Comparison of ENCODE assay signal across 8 mouse cellular contexts in genomic region chr10:63113027-63113604, GRCm38 (mm10). TPM values are rescaled to one million over a fixed set of nuclear protein-coding genes. Genes with fewer than 3 reads are reported as not detected.
DNase-seq lines count a peak whose midpoint lies in the region; ATAC-seq lines count a peak whose summit lies in the region.
"Had no signal": no experiment of that assay in that cellular context is flagged by ENCODE, and none has a peak within 500 bp of the region (broad histone marks: within the 10 kb centered on the region; RNA-seq: fewer than 3 reads in every experiment).

No protein-coding gene starts in this region.

- H3K4me1 ChIP-seq in intestine, embryonic 15.5 days (replicated peaks), result no peaks in the 10 kb centered on the region
- no peaks in the 10 kb centered on the region for H3K4me1 ChIP-seq in intestine, embryonic 16.5 days (ENCODE audit: control insufficient read depth, insufficient read depth, low read length)

- H3K27me3 ChIP-seq in intestine, embryonic 15.5 days (replicated peaks), result no peaks in the 10 kb centered on the region
- no peaks in the 10 kb centered on the region for H3K27me3 ChIP-seq in intestine, embryonic 16.5 days (replicated peaks; ENCODE audit: control insufficient read depth, insufficient read depth, low read length)

- H3K4me3 ChIP-seq in intestine, embryonic 15.5 days (replicated peaks), result no peak overlapping the region
- H3K4me3 ChIP-seq in intestine, embryonic 16.5 days (ENCODE audit: low read length), result no peak overlapping the region

- ATAC-seq in intestine, embryonic 15.5 days, result 0 out of 2 replicates have a peak, but pooled peaks have one; percentile 43
- no peak for ATAC-seq in intestine, embryonic 16.5 days
- ATAC-seq: inflammation-experienced regulatory T-cells, adult 6 months had no signal

- 55% methylated on average over 5 of the region's 5 CpGs for WGBS in intestine, embryonic 15.5 days
- 46% methylated on average over 5 of the region's 5 CpGs for WGBS in intestine, embryonic 16.5 days

- no peak overlapping the region for H3K27ac ChIP-seq in intestine, embryonic 15.5 days
- no peak overlapping the region for H3K27ac ChIP-seq in intestine, embryonic 16.5 days (ENCODE audit: low read length)

- DNase-seq in CD4-positive helper T cell, adult 2 months (ENCODE audit: low read depth, low spot score), result peak; percentile 45
- peak; percentile 33 for DNase-seq in Muller cell, postnatal 12 days (ENCODE audit: inconsistent ontology term)
- peak; percentile 64 for DNase-seq in induced T-regulatory cell, adult 2 months (ENCODE audit: low read depth)
- DNase-seq in lung, adult 18-20 months, result no peak
- no peak for DNase-seq in adrenal gland, adult 18-20 months (ENCODE audit: low spot score in 2 of 2)

- H3K4me2 ChIP-seq in intestine, embryonic 15.5 days (replicated peaks), result no peak overlapping the region
- no peak overlapping the region for H3K4me2 ChIP-seq in intestine, embryonic 16.5 days (ENCODE audit: low read depth, low read length)

- H3K9me3 ChIP-seq in intestine, embryonic 15.5 days, result no peaks in the 10 kb centered on the region
- no peaks in the 10 kb centered on the region for H3K9me3 ChIP-seq in intestine, embryonic 16.5 days (ENCODE audit: control insufficient read depth, low read length)

- no peaks in the 10 kb centered on the region for H3K36me3 ChIP-seq in intestine, embryonic 15.5 days
- no peaks in the 10 kb centered on the region for H3K36me3 ChIP-seq in intestine, embryonic 16.5 days (ENCODE audit: control insufficient read depth, insufficient read depth, low read length)

- no peak overlapping the region for H3K9ac ChIP-seq in intestine, embryonic 15.5 days
- no peak overlapping the region for H3K9ac ChIP-seq in intestine, embryonic 16.5 days (ENCODE audit: low read depth, low read length)

RNA-seq across cellular contexts. Expression of gene Atoh7, which starts 13.7 kb away (rescaled TPM):
- 0.16 TPM in 1 of 2 replicates, not detected in the other for polyA plus RNA-seq in intestine, embryonic 15.5 days (2015; fragmentation: Nextera tagmentation; extraction: Ambion mirVana)
- not detected in 2 replicates for polyA plus RNA-seq in intestine, embryonic 16.5 days (2015; fragmentation: Nextera tagmentation; extraction: Ambion mirVana)
- not detected for total RNA-seq in adrenal gland, adult 18-20 months (2021)
- polyA plus RNA-seq: inflammation-experienced regulatory T-cells, adult 6 months had no signal

RNA-seq across cellular contexts. Expression of gene Pbld1, which starts 53.2 kb away (rescaled TPM):
- 2.6 and 6.4 TPM in 2 replicates for polyA plus RNA-seq in intestine, embryonic 15.5 days (2015; fragmentation: Nextera tagmentation; extraction: Ambion mirVana)
- 4.0 and 4.7 TPM in 2 replicates for polyA plus RNA-seq in intestine, embryonic 16.5 days (2015; fragmentation: Nextera tagmentation; extraction: Ambion mirVana)
- total RNA-seq in adrenal gland, adult 18-20 months (2021), result 1 to 10 TPM; 1.5 to 2.9 TPM

Comparison
In these comparisons a context has a peak if more than half of its experiments do, and no peak if none do; other contexts are left out.
1. DNase-seq: peak in CD4-positive helper T cell, adult 2 months (single experiment), Muller cell, postnatal 12 days (single experiment) and induced T-regulatory cell, adult 2 months (single experiment); none in lung, adult 18-20 months (0 of 2) and adrenal gland, adult 18-20 months (0 of 2).